Mouse (Mus musculus) right cerebral cortex, postnatal 36 days (tissue): Measurements from ENCODE around the gene Nt5c.
"Not testable (repeated sequence)": the region's sequence is repeated elsewhere in the genome, so short reads cannot be mapped to it uniquely, and the experiment has no call there.

Experiments used
- DNase-seq, 2 experiments: peaks; one replicate each; pipeline ENCODE4 v3.0.0; 2022; ENCODE audit warnings: low spot score in 2 of 2, mixed read lengths in 1 of 2

Gene Nt5c

GRCm38 (mm10) chr11:115467217-115467618 lies 24.4 kb downstream of the Nt5c start:
- DNase-seq: no peak

DNA sequence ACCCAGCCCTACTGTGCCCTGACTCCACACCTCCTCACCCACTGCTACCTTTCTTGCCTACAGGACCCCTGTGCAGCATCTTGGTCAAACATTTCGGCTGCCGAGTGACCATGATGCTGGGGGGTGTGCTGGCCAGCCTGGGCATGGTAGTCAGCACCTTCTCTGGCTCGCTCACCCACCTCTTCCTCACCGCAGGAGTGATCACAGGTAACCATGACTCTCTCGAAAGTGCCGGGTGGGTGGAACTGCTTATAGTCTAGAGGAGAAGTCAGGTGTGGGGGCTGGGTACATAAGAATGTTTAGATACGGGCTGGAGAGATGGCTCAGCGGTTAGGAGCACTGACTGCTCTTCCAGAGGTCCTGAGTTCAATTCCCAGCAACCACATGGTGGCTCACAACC lies 26.8 kb downstream of the Nt5c start:
- DNase-seq: no peak

DNA sequence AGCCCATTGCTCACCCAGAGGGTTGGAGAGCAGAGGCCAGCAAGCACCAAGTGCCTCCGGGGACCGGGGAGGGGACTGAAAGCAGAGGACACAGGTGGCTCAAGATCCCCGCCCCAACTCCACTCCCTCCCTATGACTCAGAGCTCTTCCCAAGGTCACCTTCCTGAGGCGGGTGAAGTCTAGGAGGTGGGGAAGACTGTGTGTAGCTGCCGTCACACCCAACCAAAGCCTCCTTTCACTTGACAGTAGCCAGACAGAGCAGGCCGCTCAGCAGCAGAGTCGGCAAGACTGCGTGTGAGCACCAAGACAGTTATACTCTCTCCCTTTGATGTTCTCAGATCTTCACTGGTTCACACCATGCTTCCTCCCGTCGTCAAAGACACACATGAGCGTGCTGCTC lies 28.3 kb downstream of the Nt5c start:
- no peak for DNase-seq

DNA sequence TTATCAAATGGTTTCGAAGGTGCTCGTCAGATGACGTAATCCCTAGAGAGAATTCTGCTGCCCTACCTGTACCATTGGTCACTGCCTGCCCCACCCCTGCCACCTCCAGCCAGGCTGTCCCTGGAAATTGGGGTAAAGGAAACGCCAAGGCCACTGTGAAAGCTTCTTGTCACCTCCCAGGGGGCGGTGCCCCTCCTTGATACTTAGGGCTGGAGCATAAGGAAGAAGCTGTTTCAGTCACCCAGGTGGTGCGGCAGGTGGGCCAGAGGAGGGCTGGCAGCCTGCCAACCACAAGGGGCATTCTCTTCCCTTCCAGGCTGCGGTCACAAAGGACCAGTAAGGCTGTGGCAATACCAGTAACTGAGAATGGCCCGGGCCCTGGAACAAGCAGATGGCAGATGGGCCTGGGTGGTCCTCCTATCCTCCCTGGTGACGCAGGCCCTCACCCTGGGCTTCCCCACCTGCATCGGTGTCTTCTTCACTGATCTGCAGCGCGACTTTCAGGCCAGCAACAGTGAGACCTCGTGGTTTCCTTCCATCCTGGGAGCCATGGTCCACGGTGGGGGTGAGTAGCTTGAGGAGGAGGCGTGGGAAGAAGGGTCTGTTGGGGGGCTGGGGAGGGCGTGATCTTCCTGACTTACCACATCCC lies 29.3 kb downstream of the Nt5c start, which contains the start of gene Slc16a5:
Gene Slc16a5, plus strand, starts transcription at position 232 of the 649 bp plus-strand sequence.
- no peak for DNase-seq

DNA sequence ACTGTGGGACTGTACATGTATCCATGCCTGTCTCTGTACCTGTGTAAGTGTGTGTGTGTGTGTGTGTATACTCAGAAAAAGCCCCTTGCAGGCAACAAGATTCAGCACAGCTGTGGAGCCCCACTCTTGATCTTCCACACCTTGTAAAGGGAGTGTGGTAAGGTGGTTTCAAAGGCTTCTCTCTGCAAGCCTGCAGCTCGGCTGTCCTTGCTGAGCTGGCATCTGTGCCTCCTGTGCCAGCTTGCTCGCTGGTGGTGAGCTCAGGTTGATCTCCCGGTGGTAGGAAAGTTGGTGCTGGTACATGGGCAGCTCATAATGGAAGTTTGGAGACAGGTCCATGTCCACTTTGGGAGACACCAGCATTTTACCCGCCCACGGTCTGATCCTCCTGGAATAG lies 29.8 kb downstream of the Nt5c start:
- DNase-seq: no peak

GRCm38 (mm10) chr11:115460976-115461375 lies 30.7 kb downstream of the Nt5c start:
- no peak for DNase-seq

GRCm38 (mm10) chr11:115457405-115457804 lies 34.3 kb downstream of the Nt5c start:
- DNase-seq: no peak

- no peak for DNase-seq
Observed at GRCm38 (mm10) chr11:115456182-115456581, 35.5 kb downstream of the Nt5c start.

GRCm38 (mm10) chr11:115455619-115456018 lies 36.0 kb downstream of the Nt5c start:
- DNase-seq: no peak

DNA sequence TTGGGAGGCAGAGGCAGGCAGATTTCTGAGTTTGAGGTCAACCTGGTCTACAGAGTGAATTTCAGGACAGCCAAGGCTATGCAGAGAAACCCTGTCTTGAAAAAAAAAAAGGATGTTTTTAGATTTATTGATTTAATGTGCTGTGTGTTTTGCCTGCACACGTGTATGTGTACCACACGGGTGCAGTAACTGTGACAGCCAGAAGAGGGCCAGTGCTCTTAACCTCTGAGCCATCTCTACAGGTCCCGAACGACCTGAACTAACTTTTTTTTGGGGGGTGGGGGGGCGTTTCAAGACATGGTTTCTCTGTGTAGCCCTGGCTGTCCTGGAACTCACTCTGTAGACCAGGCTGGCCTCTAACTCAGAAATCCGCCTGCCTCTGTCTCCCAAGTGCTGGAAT lies 36.8 kb downstream of the Nt5c start:
- DNase-seq: not testable (repeated sequence)

- no peak for DNase-seq
Observed at GRCm38 (mm10) chr11:115453306-115453705, 38.4 kb downstream of the Nt5c start.

DNA sequence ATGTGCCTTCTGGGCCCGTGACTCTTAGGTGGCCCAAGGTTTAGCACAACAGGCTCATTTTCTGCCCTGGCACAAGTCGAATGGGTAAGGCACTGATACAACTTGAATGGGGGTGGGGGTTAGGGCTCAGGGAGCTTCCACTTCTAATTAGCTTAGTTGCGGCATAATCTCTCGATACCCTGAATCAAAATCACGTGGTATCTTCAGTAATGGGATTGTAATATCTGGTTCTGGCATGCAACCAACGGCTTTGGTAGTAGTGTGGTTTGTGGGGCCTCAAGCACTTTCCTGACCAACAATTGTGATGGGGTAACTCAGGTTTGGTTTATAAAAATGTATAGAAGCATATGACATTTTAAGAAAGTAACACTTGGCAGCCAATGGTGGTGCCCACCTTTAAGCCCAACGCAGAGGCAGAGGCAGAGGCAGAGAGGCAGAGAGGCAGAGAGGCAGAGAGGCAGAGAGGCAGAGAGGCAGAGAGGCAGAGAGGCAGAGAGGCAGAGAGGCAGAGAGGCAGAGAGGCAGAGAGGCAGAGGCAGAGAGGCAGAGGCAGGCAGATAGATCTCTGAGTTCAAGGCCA lies 39.3 kb downstream of the Nt5c start:
- no peak for DNase-seq

DNA sequence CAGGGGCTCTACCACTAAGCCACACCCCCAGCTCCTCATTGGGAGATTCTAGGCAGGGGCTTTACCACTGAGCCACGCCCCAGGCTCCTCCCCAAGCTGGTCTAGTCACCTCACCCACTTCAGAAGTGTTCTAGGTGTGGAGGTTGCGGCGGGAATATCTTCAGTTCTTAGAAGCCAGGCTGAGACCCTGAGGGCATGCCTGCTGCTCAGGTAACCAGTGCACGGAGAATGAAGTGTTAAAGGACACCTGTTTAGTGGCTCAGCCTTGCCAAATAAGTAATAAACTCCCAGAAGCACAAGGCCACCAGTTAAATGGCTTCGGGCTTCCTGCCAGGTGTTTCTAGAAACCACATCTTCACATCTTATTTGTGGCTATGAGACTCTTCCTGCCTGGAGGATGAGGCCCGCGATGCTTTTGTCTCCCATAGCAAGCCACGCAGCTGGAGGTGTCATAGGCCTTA lies 39.9 kb downstream of the Nt5c start:
- DNase-seq: no peak

DNA sequence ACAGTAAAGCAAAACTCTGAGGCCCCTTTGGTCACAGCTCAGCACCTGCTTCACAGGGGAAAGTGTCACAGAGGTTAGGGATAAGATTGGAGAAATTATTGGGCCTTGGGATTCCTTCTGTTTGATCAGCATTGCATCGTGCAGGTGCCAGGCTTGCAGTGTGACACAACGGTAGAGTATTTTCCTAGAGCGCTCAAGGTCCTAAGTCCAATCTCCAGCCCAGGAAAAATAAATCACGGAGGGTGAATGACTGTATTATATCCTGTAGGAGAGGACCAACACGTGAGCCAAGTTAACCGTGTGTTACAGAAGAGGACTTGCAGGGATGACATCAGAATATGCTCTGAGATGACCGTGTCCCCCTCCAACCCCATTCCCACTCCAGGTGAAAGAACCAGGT lies 41.5 kb downstream of the Nt5c start:
- DNase-seq: no peak

GRCm38 (mm10) chr11:115448998-115449397 lies 42.7 kb downstream of the Nt5c start:
- no peak for DNase-seq

GRCm38 (mm10) chr11:115448075-115448474 lies 43.6 kb downstream of the Nt5c start:
- no peak for DNase-seq

GRCm38 (mm10) chr11:115447321-115447885 lies 44.3 kb downstream of the Nt5c start:
- no peak for DNase-seq

- DNase-seq: no peak
Observed at GRCm38 (mm10) chr11:115446906-115447305, 44.8 kb downstream of the Nt5c start.

- no peak for DNase-seq
Observed at GRCm38 (mm10) chr11:115441417-115441816, 50.2 kb downstream of the Nt5c start.
